Comparison of ENCODE assay signal across 27 mouse cellular contexts in the genomic region with DNA sequence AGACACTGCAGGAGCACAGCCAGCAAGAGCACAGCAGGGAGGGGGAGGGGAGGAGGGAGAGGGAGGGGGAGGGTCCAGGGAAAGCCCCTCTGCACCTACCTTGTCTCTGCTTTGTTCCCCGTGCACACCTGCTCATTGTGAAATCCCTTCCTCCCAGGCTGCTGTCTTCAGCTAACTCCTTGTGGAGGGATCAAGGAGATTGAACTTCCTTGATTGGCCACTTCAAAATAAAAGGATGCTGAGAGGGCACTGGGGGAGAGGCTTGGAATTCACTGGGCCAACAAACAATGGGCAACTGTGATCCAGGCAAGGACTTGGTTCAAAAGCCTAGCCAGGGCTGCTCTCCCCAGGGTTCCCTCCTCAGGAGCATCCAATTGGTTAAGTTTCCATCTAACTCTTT. TPM values are rescaled to one million over a fixed set of nuclear protein-coding genes. Genes with fewer than 3 reads are reported as not detected.
DNase-seq lines count a peak whose midpoint lies in the region; ATAC-seq and TF ChIP-seq lines count a peak whose summit lies in the region.
"Had no signal": no experiment of that assay in that cellular context is flagged by ENCODE, and none has a peak within 500 bp of the region (broad histone marks: within the 10 kb centered on the region; RNA-seq: fewer than 3 reads in every experiment).

No protein-coding gene starts in this region.

- 0 out of 2 replicates have a peak overlapping the region, but pooled peaks have one; percentile 19 for H3K27ac ChIP-seq in hindbrain, embryonic 10.5 days
- H3K27ac ChIP-seq in hindbrain, postnatal 0 days: no peak overlapping the region
- H3K27ac ChIP-seq in lung, postnatal 0 days (ENCODE audit: low read length): no peak overlapping the region
- 0 out of 2 replicates have a peak overlapping the region, but pooled peaks have one; percentile 19 for H3K27ac ChIP-seq in ES-E14 (ENCODE audit: insufficient read depth, low read depth, low read length, poor library complexity, severe bottlenecking)
- H3K27ac ChIP-seq: embryonic facial prominence, embryonic 15.5 days; forebrain, embryonic 15.5 days; hindbrain, embryonic 15.5 days had no signal

- no peak for DNase-seq in hindbrain, embryonic 10.5 days (ENCODE audit: low spot score)
- DNase-seq in hindbrain, postnatal 0 days (ENCODE audit: low spot score): no peak
- DNase-seq in lung, postnatal 0 days (ENCODE audit: low spot score): peak; percentile 70
- no peak for DNase-seq in lung, postnatal 14 days
- no peak for DNase-seq in ES-E14 (ENCODE audit: low read depth, low spot score)
- peak; percentile 42 for DNase-seq in lung, postnatal 36 days
- no peak for DNase-seq in embryo, embryonic 10.5 days (ENCODE audit: low spot score)
- DNase-seq: adrenal gland, adult 2 months; adrenal gland, postnatal 25 days; cerebellum, adult 2 months; cerebellum, postnatal 10 days; embryo, embryonic 11 days; gastrocnemius, postnatal 10 days; heart, adult 18-20 months had no signal

- H3K4me3 ChIP-seq in hindbrain, embryonic 10.5 days: no peak overlapping the region
- no peak overlapping the region for H3K4me3 ChIP-seq in hindbrain, postnatal 0 days (ENCODE audit: low read length)
- H3K4me3 ChIP-seq in lung, postnatal 0 days (ENCODE audit: low read depth, low read length): no peak overlapping the region
- no peak overlapping the region for H3K4me3 ChIP-seq in ES-E14 (ENCODE audit: insufficient read depth in 1 of 2, low read depth in 1 of 2, low read length in 2 of 2, poor library complexity in 1 of 2, severe bottlenecking in 1 of 2)
- H3K4me3 ChIP-seq: embryonic facial prominence, embryonic 15.5 days; erythroblast, embryonic 14.5 days; forebrain, embryonic 15.5 days; heart, embryonic 12.5 days; hindbrain, embryonic 15.5 days had no signal

- in situ Hi-C loops in ES-E14 (cut with MboI; ENCODE audit: low sequenced_read_pairs in 2 of 2, unreplicated experiment in 2 of 2): no loop called here

- peaks cover 61% of the 10 kb centered on the region for H3K4me1 ChIP-seq in hindbrain, embryonic 10.5 days (replicated peaks)
- peaks cover 24% of the 10 kb centered on the region for H3K4me1 ChIP-seq in hindbrain, postnatal 0 days (ENCODE audit: insufficient read depth, low read length)
- peaks cover 26% of the 10 kb centered on the region for H3K4me1 ChIP-seq in lung, postnatal 0 days (ENCODE audit: insufficient read depth, low read depth, low read length)
- H3K4me1 ChIP-seq in ES-E14 (ENCODE audit: control insufficient read depth in 2 of 2, insufficient read depth in 2 of 2, low read length in 2 of 2, poor library complexity in 1 of 2): peaks cover 2 to 25% of the 10 kb centered on the region in 2 experiments; a peak in 2 of 4 replicates

- TF ChIP-seq CTCF in hindbrain, postnatal 0 days (IDR thresholded peaks at IDR 0.05; ENCODE audit: low read depth): no peak
- no peak for TF ChIP-seq CTCF in lung, postnatal 0 days (IDR thresholded peaks at IDR 0.05)

- TF ChIP-seq EP300 in lung, postnatal 0 days (IDR thresholded peaks at IDR 0.05): no peak

- no peaks in the 10 kb centered on the region for H3K36me3 ChIP-seq in hindbrain, embryonic 10.5 days
- no peaks in the 10 kb centered on the region for H3K36me3 ChIP-seq in hindbrain, postnatal 0 days (ENCODE audit: insufficient read depth, low read length)
- no peaks in the 10 kb centered on the region for H3K36me3 ChIP-seq in lung, postnatal 0 days (ENCODE audit: insufficient read depth, low read length)
- no peaks in the 10 kb centered on the region for H3K36me3 ChIP-seq in ES-E14 (ENCODE audit: control insufficient read depth, insufficient read depth, low read length, poor library complexity, severe bottlenecking)
- H3K36me3 ChIP-seq: embryonic facial prominence, embryonic 15.5 days; forebrain, embryonic 15.5 days; heart, embryonic 12.5 days; hindbrain, embryonic 15.5 days had no signal

- no peaks in the 10 kb centered on the region for H3K9me3 ChIP-seq in hindbrain, embryonic 10.5 days
- H3K9me3 ChIP-seq in hindbrain, postnatal 0 days (ENCODE audit: low read length): no peaks in the 10 kb centered on the region
- no peaks in the 10 kb centered on the region for H3K9me3 ChIP-seq in lung, postnatal 0 days (ENCODE audit: low read length)
- H3K9me3 ChIP-seq in ES-E14 (ENCODE audit: control insufficient read depth, insufficient read depth, low read depth, low read length): no peaks in the 10 kb centered on the region
- H3K9me3 ChIP-seq: embryonic facial prominence, embryonic 15.5 days; forebrain, embryonic 15.5 days; heart, embryonic 12.5 days; hindbrain, embryonic 15.5 days had no signal

- no peak for ATAC-seq in hindbrain, postnatal 0 days
- ATAC-seq in lung, postnatal 0 days: peak; percentile 16
- ATAC-seq: forebrain, embryonic 15.5 days; inflammation-experienced regulatory T-cells, adult 6 months had no signal

- no peak overlapping the region for H3K9ac ChIP-seq in hindbrain, postnatal 0 days (replicated peaks; ENCODE audit: low read length)
- H3K9ac ChIP-seq in lung, postnatal 0 days (replicated peaks; ENCODE audit: low read depth): no peak overlapping the region
- H3K9ac ChIP-seq in ES-E14 (ENCODE audit: insufficient read depth, low read depth, low read length, poor library complexity, severe bottlenecking): no peak overlapping the region
- H3K9ac ChIP-seq: embryonic facial prominence, embryonic 15.5 days; forebrain, embryonic 15.5 days; heart, embryonic 12.5 days; hindbrain, embryonic 15.5 days had no signal

- H3K4me2 ChIP-seq in hindbrain, postnatal 0 days (ENCODE audit: low read depth, low read length): no peak overlapping the region
- no peak overlapping the region for H3K4me2 ChIP-seq in lung, postnatal 0 days (replicated peaks; ENCODE audit: low read depth, low read length)
- H3K4me2 ChIP-seq: embryonic facial prominence, embryonic 15.5 days; forebrain, embryonic 15.5 days; heart, embryonic 12.5 days; hindbrain, embryonic 15.5 days had no signal

- 15% methylated on average over 1 of the region's 1 CpGs for WGBS in hindbrain, embryonic 10.5 days
- WGBS in hindbrain, postnatal 0 days: 27% methylated on average over 1 of the region's 1 CpGs
- 18% methylated on average over 1 of the region's 1 CpGs for WGBS in lung, postnatal 0 days

- H3K27me3 ChIP-seq in hindbrain, embryonic 10.5 days (ENCODE audit: insufficient read depth, poor library complexity, severe bottlenecking): no peaks in the 10 kb centered on the region; the same call in 1 of the 2 replicates
- H3K27me3 ChIP-seq in hindbrain, postnatal 0 days (ENCODE audit: insufficient read depth, low read length): no peaks in the 10 kb centered on the region
- no peaks in the 10 kb centered on the region for H3K27me3 ChIP-seq in lung, postnatal 0 days (replicated peaks; ENCODE audit: insufficient read depth, low read length)
- H3K27me3 ChIP-seq: CH12.LX; embryonic facial prominence, embryonic 15.5 days; forebrain, embryonic 15.5 days; heart, embryonic 12.5 days; hindbrain, embryonic 15.5 days had no signal

TF ChIP-seq in ES-E14, 5 proteins besides CTCF, POLR2A, EP300 and RAD21:
- TF ChIP-seq ZC3H11A (IDR thresholded peaks at IDR 0.05; ENCODE audit: borderline replicate concordance, low read depth, low read length) (no peak), HCFC1 (IDR thresholded peaks at IDR 0.05; ENCODE audit: borderline replicate concordance, insufficient read depth, low read length) (no peak)

RNA-seq across cellular contexts. Expression of a gene that starts 35.0 kb away (rescaled TPM):
- 25.4 and 29.6 TPM in 2 replicates for polyA plus RNA-seq in hindbrain, embryonic 10.5 days (2016; fragmentation: Nextera tagmentation; extraction: Ambion mirVana)
- 32.3 and 40.5 TPM in 2 replicates for total RNA-seq in hindbrain, postnatal 0 days (2014; rRNA removed)
- 14.4 and 14.7 TPM in 2 replicates for polyA plus RNA-seq in hindbrain, postnatal 0 days (2015; fragmentation: Nextera tagmentation; extraction: Ambion mirVana)
- 11.7 and 15.0 TPM in 2 replicates for polyA plus RNA-seq in lung, postnatal 0 days (2015; fragmentation: Nextera tagmentation; extraction: Ambion mirVana)
- 9.8 and 10.0 TPM in 2 replicates for total RNA-seq in ES-E14 (2012; rRNA removed)

RNA-seq across cellular contexts. Expression of a gene that starts 45.9 kb away (rescaled TPM):
- 16.9 and 20.6 TPM in 2 replicates for polyA plus RNA-seq in hindbrain, embryonic 10.5 days (2016; fragmentation: Nextera tagmentation; extraction: Ambion mirVana)
- 38.1 and 55.1 TPM in 2 replicates for total RNA-seq in hindbrain, postnatal 0 days (2014; rRNA removed)
- 30.8 and 32.5 TPM in 2 replicates for polyA plus RNA-seq in hindbrain, postnatal 0 days (2015; fragmentation: Nextera tagmentation; extraction: Ambion mirVana)
- 19.4 and 23.1 TPM in 2 replicates for polyA plus RNA-seq in lung, postnatal 0 days (2015; fragmentation: Nextera tagmentation; extraction: Ambion mirVana)
- 11.3 and 15.7 TPM in 2 replicates for total RNA-seq in ES-E14 (2012; rRNA removed)

RNA-seq across cellular contexts. Expression of a gene that starts 53.9 kb away (rescaled TPM):
- 0.75 TPM in 1 of 2 replicates, not detected in the other for polyA plus RNA-seq in hindbrain, embryonic 10.5 days (2016; fragmentation: Nextera tagmentation; extraction: Ambion mirVana)
- not detected in 2 replicates for total RNA-seq in hindbrain, postnatal 0 days (2014; rRNA removed)
- not detected in 2 replicates for polyA plus RNA-seq in hindbrain, postnatal 0 days (2015; fragmentation: Nextera tagmentation; extraction: Ambion mirVana)
- polyA plus RNA-seq in lung, postnatal 0 days (2015; fragmentation: Nextera tagmentation; extraction: Ambion mirVana): 0.62 TPM in 1 of 2 replicates, not detected in the other
- 0.21 TPM in 1 of 2 replicates, not detected in the other for total RNA-seq in ES-E14 (2012; rRNA removed)
- total RNA-seq: adrenal gland, adult 2 months; adrenal gland, postnatal 25 days; MEL had no signal
- polyA plus RNA-seq: adrenal gland, adult 2 months; embryonic facial prominence, embryonic 11.5 days; erythroblast, embryonic 14.5 days; forebrain, embryonic 11.5 days; forebrain, embryonic 15.5 days; frontal cortex, adult 2 months; heart, embryonic 16.5 days; hindbrain, embryonic 11.5 days had no signal

RNA-seq across cellular contexts. Expression of a gene that starts 56.4 kb away (rescaled TPM):
- polyA plus RNA-seq in hindbrain, embryonic 10.5 days (2016; fragmentation: Nextera tagmentation; extraction: Ambion mirVana): 15.7 and 18.0 TPM in 2 replicates
- total RNA-seq in hindbrain, postnatal 0 days (2014; rRNA removed): 8.1 and 11.5 TPM in 2 replicates
- 11.2 and 12.7 TPM in 2 replicates for polyA plus RNA-seq in hindbrain, postnatal 0 days (2015; fragmentation: Nextera tagmentation; extraction: Ambion mirVana)
- 6.2 and 10.5 TPM in 2 replicates for polyA plus RNA-seq in lung, postnatal 0 days (2015; fragmentation: Nextera tagmentation; extraction: Ambion mirVana)
- 5.0 and 5.5 TPM in 2 replicates for total RNA-seq in ES-E14 (2012; rRNA removed)

Comparison
In these comparisons a context has a peak if more than half of its experiments do, and no peak if none do; other contexts are left out.
1. DNase-seq: peak in lung, postnatal 0 days (single experiment) and lung, postnatal 36 days (single experiment); none in hindbrain, embryonic 10.5 days (single experiment), hindbrain, postnatal 0 days (single experiment), lung, postnatal 14 days (single experiment), ES-E14 (single experiment) and embryo, embryonic 10.5 days (single experiment).
2. H3K27ac ChIP-seq: peak in hindbrain, embryonic 10.5 days (single experiment) and ES-E14 (single experiment); none in hindbrain, postnatal 0 days (single experiment) and lung, postnatal 0 days (single experiment).